Mouse (Mus musculus): ENCODE data around the gene Olfr616. TPM values are rescaled to one million over a fixed set of nuclear protein-coding genes. Genes with fewer than 3 reads are reported as not detected.
"Not testable (repeated sequence)": the region's sequence is repeated elsewhere in the genome, so short reads cannot be mapped to it uniquely, and the experiment has no call there.

Olfr616 gene
- not detected in 2 replicates for polyA plus RNA-seq (2012; rRNA removed)

DNA sequence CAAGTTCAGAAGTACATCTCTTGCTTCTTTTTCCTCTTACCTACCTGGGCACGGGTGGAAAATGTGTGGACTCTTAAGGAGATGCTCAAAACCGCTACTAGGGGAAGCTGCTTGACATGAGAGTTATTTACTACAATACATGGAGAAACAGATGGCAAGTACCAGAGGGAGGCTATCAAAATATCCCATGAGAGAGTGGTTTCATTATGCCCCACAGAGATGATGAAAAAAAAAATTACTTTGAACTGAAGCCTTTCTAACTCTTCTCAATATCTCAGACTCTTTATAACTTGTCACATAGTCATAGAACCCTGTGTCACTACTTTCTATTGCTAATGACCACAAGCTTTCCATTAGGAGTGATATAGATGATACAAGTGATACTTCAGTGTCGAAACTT is at the start of gene Olfr616:
TSS of gene Olfr616 (minus strand) at position 101 of the 400 bp plus-strand sequence.
- DNase-seq (ENCODE audit: extremely low spot score in 1 of 2, low spot score in 1 of 2) = no peak

GRCm38 (mm10) chr7:103612434-103612833 is 43.5 kb upstream of the Olfr616 start, which contains the start of gene Olfr620:
Olfr620 (minus strand) TSS chr7:103612534.
- no peak for DNase-seq (ENCODE audit: extremely low spot score in 1 of 2, low spot score in 1 of 2)

DNA sequence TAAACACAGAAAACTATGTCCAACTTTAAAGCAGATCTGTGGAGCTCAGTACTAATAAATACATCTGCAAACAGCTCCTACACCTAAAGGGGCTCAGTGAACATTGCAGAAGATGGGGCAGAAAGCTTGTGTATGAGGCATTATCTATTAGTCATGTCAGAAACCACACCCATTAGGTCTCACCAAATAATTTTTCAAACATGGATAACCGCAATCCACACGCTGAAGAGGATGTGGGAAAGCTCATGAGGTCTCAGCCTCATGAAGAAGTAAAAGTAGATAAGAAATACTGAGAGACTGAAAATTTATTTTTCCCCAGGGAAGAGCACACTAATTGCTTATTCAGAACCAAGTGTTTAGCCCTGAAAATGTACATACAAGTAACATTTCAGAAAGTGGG is 38.5 kb upstream of the Olfr616 start:
- DNase-seq (ENCODE audit: extremely low spot score in 1 of 2, low spot score in 1 of 2) = no peak

GRCm38 (mm10) chr7:103600275-103600674 is 31.3 kb upstream of the Olfr616 start, which contains the start of gene Olfr619:
Olfr619 (plus strand) TSS chr7:103600575.
- no peak for DNase-seq (ENCODE audit: extremely low spot score in 1 of 2, low spot score in 1 of 2)

GRCm38 (mm10) chr7:103589803-103590202 is 20.9 kb upstream of the Olfr616 start, which contains the start of gene Olfr618:
Olfr618 (plus strand) TSS chr7:103590103.
- DNase-seq (ENCODE audit: extremely low spot score in 1 of 2, low spot score in 1 of 2) = no peak

DNA sequence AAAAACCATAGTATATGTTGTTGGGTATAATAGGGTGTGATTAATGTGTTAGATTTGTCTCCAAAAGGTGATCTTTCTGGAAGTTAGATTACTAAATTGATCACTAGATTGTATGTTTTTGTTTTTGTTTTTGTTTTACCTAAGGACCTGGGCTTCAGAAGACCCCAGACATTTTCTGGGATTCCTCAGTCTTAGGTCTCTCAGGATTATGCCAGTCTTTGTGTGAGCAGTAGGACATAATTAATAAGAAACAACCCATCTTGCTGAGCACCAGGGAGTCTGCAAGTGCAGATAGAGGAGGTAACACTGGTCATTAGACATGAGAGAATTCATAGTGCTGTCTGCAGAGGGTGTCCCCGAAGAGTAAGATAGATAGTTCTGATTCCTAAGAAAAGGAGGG is 3.8 kb upstream of the Olfr616 start, which contains the start of gene Olfr617:
TSS of gene Olfr617 (plus strand) at position 301 of the 400 bp plus-strand sequence.
- no peak for DNase-seq (ENCODE audit: extremely low spot score in 1 of 2, low spot score in 1 of 2)

- no peak for DNase-seq (ENCODE audit: extremely low spot score in 1 of 2, low spot score in 1 of 2)
These were observed 13.2 kb downstream of the Olfr616 start, which contains the start of gene Olfr615 for GRCm38 (mm10) chr7:103555779-103556178. Olfr615 (plus strand) TSS chr7:103556079.

GRCm38 (mm10) chr7:103547774-103548173 is 21.2 kb downstream of the Olfr616 start, which contains the start of gene Olfr613:
Olfr613 (plus strand) TSS chr7:103548074.
- no peak for DNase-seq (ENCODE audit: extremely low spot score in 1 of 2, low spot score in 1 of 2)

DNA sequence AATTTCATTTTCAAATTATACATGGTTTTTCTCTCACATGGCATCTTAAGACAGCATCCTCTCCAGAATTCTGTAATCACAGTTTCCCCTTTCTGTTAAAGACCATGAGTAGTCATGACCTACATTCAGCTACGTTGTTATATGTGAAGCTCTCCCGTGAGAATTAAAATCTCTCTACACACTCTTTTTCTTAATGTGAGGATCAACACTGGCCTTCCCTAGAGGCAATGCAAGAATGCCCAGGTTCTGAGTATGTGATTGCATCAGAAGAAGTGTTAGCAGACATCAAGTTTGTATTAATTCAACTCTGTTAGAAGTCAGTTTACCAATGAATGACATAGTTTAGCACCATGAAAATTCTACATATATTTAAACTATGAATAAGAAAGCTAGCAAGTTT is 26.3 kb downstream of the Olfr616 start, which contains the start of gene Olfr612:
TSS of gene Olfr612 (minus strand) at position 101 of the 400 bp plus-strand sequence.
- not testable (repeated sequence) for DNase-seq (ENCODE audit: extremely low spot score in 1 of 2, low spot score in 1 of 2)

DNA sequence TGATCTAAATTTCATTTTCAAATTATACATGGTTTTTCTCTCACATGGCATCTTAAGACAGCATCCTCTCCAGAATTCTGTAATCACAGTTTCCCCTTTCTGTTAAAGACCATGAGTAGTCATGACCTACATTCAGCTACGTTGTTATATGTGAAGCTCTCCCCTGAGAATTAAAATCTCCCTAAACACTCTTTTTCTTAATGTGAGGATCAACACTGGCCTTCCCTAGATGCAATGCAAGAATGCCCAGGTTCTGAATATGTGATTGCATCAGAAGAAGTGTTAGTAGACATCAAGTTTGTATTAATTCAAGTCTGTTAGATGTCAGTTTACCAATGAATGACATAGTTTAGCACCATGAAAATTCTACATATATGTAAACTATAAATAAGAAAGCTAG is 48.2 kb downstream of the Olfr616 start, which contains the start of gene Olfr611:
TSS of gene Olfr611 (minus strand) at position 101 of the 400 bp plus-strand sequence.
- DNase-seq (ENCODE audit: extremely low spot score in 1 of 2, low spot score in 1 of 2) = not testable (repeated sequence)

Other genes with a start within 250 kb of the Olfr616 start
- gene Olfr598, start 245.6 kb downstream of the Olfr616 start, polyA plus RNA-seq (2012; rRNA removed) = 0.06 TPM in 1 of 2 replicates, not detected in the other
- gene Olfr599, start 233.2 kb downstream of the Olfr616 start, polyA plus RNA-seq (2012; rRNA removed) = not detected in 2 replicates
- not detected in 2 replicates for gene Olfr600, start 219.5 kb downstream of the Olfr616 start, polyA plus RNA-seq (2012; rRNA removed)
- not detected in 2 replicates for gene Olfr601, start 206.5 kb downstream of the Olfr616 start, polyA plus RNA-seq (2012; rRNA removed)
- gene Olfr603, start 183.0 kb downstream of the Olfr616 start, polyA plus RNA-seq (2012; rRNA removed) = not detected in 2 replicates
- not detected in 2 replicates for gene Usp17lc, start 154.1 kb downstream of the Olfr616 start, polyA plus RNA-seq (2012; rRNA removed)
- not detected in 2 replicates for gene Olfr605, start 123.7 kb downstream of the Olfr616 start, polyA plus RNA-seq (2012; rRNA removed)
- not detected in 2 replicates for gene Olfr606, start 120.1 kb downstream of the Olfr616 start, polyA plus RNA-seq (2012; rRNA removed)
- not detected in 2 replicates for gene Olfr607, start 105.0 kb downstream of the Olfr616 start, polyA plus RNA-seq (2012; rRNA removed)
- gene Olfr608, start 99.3 kb downstream of the Olfr616 start, polyA plus RNA-seq (2012; rRNA removed) = not detected in 2 replicates
- not detected in 2 replicates for gene Olfr609, start 71.1 kb downstream of the Olfr616 start, polyA plus RNA-seq (2012; rRNA removed)
- gene Olfr610, start 57.0 kb downstream of the Olfr616 start, polyA plus RNA-seq (2012; rRNA removed) = not detected in 2 replicates
- not detected in 2 replicates for gene Olfr611, start 48.3 kb downstream of the Olfr616 start, polyA plus RNA-seq (2012; rRNA removed)
- not detected in 2 replicates for gene Olfr612, start 26.4 kb downstream of the Olfr616 start, polyA plus RNA-seq (2012; rRNA removed)
- not detected in 2 replicates for gene Olfr613, start 21.1 kb downstream of the Olfr616 start, polyA plus RNA-seq (2012; rRNA removed)
- gene Olfr615, start 13.1 kb downstream of the Olfr616 start, polyA plus RNA-seq (2012; rRNA removed) = not detected in 2 replicates
- not detected in 2 replicates for gene Olfr617, start 3.9 kb upstream of the Olfr616 start, polyA plus RNA-seq (2012; rRNA removed)
- not detected in 2 replicates for gene Olfr618, start 21.0 kb upstream of the Olfr616 start, polyA plus RNA-seq (2012; rRNA removed)
- gene Olfr619, start 31.4 kb upstream of the Olfr616 start, polyA plus RNA-seq (2012; rRNA removed) = not detected in 2 replicates
- gene Olfr620, start 43.4 kb upstream of the Olfr616 start, polyA plus RNA-seq (2012; rRNA removed) = not detected in 2 replicates
- not detected in 2 replicates for gene Olfr622, start 73.6 kb upstream of the Olfr616 start, polyA plus RNA-seq (2012; rRNA removed)
- not detected in 2 replicates for gene Olfr623, start 94.6 kb upstream of the Olfr616 start, polyA plus RNA-seq (2012; rRNA removed)
- 0.02 TPM in 1 of 2 replicates, not detected in the other for gene Olfr624, start 102.0 kb upstream of the Olfr616 start, polyA plus RNA-seq (2012; rRNA removed)
- not detected in 2 replicates for gene Olfr625-ps1, start 113.6 kb upstream of the Olfr616 start, polyA plus RNA-seq (2012; rRNA removed)
- not detected in 2 replicates for gene Olfr243, start 145.5 kb upstream of the Olfr616 start, polyA plus RNA-seq (2012; rRNA removed)
- gene Olfr628, start 161.2 kb upstream of the Olfr616 start, polyA plus RNA-seq (2012; rRNA removed) = not detected in 2 replicates
- gene Olfr629, start 175.8 kb upstream of the Olfr616 start, polyA plus RNA-seq (2012; rRNA removed) = not detected in 2 replicates
- not detected in 2 replicates for gene Olfr630, start 188.2 kb upstream of the Olfr616 start, polyA plus RNA-seq (2012; rRNA removed)
- not detected in 2 replicates for gene Olfr69, start 202.5 kb upstream of the Olfr616 start, polyA plus RNA-seq (2012; rRNA removed)
- gene Olfr68, start 210.6 kb upstream of the Olfr616 start, polyA plus RNA-seq (2012; rRNA removed) = not detected in 2 replicates
- gene Olfr67, start 222.7 kb upstream of the Olfr616 start, polyA plus RNA-seq (2012; rRNA removed) = not detected in 2 replicates
- gene Hbb-bt, start 244.9 kb upstream of the Olfr616 start, polyA plus RNA-seq (2012; rRNA removed) = 66.4 and 91.1 TPM in 2 replicates

Data from frontal cortex, adult 2 months (tissue).